Mouse (Mus musculus) cerebellum, adult 9-10 months (tissue): ENCODE results near the gene Nmur1.
"Not testable (repeated sequence)": the region's sequence is repeated elsewhere in the genome, so short reads cannot be mapped to it uniquely, and the experiment has no call there.

Source experiments
- DNase-seq: peaks from one replicate; pipeline ENCODE4 v3.0.0; 2022

Nmur1 gene

GRCm38 (mm10) chr1:86354186-86354585, 71.8 kb downstream of the Nmur1 start:
- DNase-seq: no peak

DNA sequence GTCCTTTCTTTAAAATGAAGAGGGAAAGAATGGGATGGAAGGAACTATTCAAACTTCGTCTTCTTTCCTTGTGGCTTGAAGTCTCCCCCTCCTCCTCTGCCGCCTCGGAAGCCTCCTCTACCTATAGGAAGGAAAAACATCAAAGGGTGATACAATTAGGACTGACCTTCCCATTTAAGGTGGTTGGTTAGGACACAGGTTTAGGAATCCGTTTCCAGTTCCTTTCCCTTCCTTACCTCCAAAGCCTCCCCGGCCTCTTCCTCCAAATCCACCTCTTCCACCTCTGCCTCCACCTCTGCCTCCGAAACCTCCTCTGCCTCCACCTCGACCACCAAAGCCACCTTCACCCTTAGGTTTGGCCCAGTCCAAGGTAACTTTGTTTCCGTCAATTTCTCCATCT, 75.5 kb downstream of the Nmur1 start:
- no peak for DNase-seq

- DNase-seq: no peak
These were observed 76.3 kb downstream of the Nmur1 start for GRCm38 (mm10) chr1:86349696-86350095.

DNA sequence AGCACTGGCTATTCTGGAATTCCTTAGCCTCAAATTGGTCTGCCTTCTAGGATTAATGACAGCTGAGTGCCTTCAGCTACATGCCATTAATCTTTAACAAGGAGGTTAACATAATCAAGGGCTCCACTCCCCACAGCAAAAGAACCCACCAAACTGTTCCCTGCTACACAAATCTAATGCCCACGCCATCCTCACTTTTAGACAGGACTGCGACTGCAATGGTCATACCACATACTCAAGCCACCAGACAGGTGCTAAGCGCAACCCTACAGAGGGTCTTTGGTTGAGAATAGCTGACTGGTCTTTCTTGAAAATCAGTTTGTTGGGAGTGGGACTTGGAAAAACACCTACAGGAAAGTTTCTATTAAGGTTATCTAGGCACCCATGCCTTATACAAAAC, 76.8 kb downstream of the Nmur1 start:
- no peak for DNase-seq

GRCm38 (mm10) chr1:86348801-86349200, 77.2 kb downstream of the Nmur1 start:
- DNase-seq: no peak

DNA sequence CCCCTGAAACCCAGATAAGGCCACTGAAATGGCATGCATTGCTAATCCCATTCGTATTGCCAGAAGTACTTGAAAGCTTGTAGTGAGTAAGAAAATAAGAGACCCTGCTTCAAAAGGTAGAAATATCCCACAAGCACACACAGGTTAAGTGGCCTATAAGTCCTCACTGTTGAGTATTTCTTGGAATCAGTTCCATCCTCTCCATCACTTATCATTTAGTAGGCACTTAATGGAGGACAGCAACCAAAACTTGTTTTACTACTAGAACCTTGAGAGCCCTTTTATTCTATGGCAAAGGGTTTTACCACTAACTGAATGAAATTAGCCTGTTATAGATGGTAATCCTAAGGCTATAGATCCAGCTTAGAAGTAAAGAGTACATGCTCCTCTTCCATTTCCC, 77.9 kb downstream of the Nmur1 start:
- no peak for DNase-seq

DNA sequence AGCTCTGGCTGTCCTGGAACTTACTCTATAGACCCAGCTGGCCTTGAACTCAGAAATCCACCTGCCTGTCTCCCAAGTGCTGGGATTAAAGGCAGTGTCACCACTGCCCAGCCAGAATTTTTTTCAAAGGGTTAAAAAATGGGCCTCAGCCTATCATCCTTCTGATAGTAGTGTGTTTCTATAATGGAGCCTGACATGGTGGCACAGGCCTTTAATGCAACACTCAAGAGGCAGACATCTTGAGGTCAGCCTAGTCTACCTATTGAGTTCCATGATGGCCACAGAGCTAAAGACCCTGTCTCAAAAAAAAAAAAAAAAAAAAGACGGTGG, 78.3 kb downstream of the Nmur1 start:
- no peak for DNase-seq

DNA sequence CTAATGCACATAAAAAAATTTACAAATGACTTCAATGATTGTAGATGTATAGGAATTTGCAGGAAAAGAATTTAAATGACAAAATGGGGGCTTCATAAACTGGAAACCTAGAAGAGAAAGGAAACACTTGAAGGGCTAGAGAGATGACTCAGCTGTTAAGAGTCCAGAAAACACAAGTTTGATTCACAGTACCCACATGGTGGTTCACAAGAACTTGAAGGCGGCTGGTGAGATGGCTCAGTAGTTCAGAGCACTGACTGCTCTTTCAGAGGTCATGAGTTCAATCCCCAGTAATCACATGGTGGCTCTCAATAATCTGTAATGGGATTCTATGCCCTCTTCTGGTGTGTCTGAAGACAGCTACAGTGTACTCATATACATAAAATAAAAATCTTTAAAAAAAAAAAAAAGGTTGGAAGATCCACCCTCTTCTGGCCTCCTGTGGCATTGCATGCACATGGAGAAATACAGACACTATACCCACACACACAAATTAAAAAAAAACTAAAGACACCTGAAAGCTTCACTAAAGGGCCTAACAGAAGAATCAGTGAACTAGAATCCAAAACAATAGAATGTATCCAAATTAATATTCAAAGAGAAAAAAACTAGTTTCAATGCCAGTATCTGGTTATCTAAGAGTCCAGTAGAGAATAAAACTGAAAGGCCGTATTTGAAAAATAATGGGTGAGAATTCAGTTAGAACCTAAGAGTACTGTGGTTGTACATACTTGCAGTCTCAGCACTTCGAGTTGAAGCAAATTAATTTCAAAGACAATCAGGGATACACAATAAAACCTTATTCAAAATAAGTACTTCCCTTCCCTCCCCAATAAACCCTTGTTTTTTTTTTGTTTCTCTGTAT, 78.9 kb downstream of the Nmur1 start:
- DNase-seq: no peak

DNA sequence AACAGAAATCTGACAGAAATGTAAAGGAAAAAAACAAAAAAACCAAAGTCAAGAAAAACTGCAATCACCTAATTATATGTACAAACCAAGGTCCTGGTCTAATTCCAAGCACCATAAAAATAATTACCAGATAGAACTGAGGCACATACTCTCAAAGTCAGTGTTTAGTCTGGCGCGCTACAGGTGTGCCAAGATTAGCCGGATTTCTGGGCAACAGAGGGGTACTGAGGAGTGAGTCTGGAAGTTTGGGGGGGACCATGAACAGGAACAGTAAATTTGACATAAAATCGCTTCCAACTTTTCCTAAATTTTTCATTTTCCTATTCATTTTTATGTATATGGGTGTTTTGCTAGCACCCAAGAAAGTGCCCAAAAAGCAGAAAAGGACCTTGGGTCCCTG, 80.1 kb downstream of the Nmur1 start:
- peak; percentile 1 for DNase-seq

DNA sequence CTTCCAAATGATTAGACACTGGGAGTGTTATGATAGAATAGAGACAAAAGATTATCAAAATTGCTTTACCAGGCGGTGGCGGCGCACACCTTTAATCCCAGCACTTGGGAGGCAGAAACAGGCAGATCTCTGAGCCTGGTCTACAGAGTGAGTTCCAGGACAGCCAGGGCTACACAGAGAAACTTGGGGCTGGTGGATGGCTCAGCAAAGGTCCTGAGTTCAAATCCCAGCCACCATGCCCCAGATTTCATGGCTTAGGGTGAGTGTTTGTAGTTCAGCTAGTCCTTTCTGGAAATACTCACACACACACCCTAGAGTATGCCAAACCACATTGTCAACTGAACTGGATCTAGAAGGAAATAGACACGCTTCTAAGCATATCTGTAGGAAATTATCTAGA, 81.0 kb downstream of the Nmur1 start:
- DNase-seq: peak; percentile 6

- DNase-seq: no peak
These were observed 81.8 kb downstream of the Nmur1 start for GRCm38 (mm10) chr1:86343969-86344861.

DNA sequence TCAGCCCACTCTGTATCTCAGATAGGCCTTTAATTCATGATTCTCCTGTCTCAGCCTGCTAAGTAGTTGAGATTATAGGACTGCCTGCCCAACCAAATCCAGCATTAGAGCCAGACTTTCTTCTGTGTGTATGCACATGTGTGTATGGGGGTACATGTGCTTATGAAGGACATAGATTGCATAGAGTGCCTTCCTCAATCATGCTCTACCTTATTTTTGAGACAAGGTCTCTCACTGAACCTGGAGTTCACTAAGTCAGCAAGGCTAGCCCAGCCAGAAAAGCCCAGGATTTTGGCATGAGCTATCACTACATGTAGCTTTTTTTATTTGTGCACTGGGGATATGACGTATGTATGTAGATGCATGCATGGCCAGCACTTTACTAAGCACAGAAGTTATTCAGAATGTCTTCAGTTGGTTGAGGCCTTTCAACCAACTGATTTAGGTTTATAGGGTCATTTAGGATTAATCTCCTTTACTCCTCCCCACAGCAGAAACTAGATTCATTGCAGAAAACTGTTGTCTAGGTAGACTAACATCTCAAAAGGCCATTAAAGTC, 82.9 kb downstream of the Nmur1 start:
- peak; percentile 1 for DNase-seq

DNA sequence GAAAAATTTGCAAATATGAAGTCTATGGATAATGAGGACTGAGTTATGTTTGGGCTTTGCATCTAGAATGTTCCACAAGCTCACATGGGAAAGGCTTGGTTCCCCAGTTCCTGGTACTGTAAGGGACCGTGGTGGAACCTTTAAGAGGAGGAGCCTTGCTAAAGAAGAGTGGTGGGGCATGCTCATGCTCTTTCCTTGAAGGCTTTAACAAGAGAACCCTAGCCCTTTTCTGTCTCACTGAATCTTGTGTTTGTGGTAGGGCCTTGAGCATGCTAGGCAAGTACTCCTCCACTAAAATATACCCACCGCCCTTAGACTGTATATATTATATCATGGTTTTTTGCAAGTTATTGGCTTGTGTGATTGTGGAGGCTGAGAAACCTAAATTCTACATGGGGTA, 83.7 kb downstream of the Nmur1 start:
- no peak for DNase-seq

DNA sequence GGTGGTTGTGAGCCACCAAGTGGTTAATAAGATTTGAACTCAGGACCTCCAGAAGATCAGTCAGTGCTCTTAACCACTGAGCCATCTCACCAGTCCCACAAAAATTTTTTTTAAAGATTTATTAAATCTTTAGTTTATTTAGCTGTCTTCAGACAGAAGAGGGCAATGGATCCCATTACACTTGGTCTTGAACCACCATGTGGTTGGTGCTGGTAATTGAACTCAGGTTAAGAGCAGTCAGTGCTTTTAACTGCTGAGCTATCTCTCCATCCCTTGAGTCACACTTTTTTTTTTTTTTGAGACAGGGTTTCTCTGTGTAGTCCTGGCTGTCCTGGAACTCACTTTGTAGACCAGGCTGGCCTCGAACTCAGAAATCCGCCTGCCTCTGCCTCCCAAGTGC, 84.9 kb downstream of the Nmur1 start:
- not testable (repeated sequence) for DNase-seq

GRCm38 (mm10) chr1:86339156-86339812, 86.7 kb downstream of the Nmur1 start:
- DNase-seq: peak; percentile 92

- no peak for DNase-seq
These were observed 89.7 kb downstream of the Nmur1 start for GRCm38 (mm10) chr1:86336330-86336729.
